Mouse (Mus musculus) left cerebral cortex, postnatal 25 days (tissue): ENCODE results near the gene Csk. TPM values are rescaled to one million over a fixed set of nuclear protein-coding genes. Genes with fewer than 3 reads are reported as not detected.
A peak's percentile ranks its signal among the peaks of the same experiment; 100 is the strongest.

ENCODE experiments used
- DNase-seq, 2 experiments: peaks; one replicate each; pipeline ENCODE4 v3.0.0; 2022; ENCODE audit warnings: low spot score in 2 of 2, mixed read lengths in 1 of 2
- intact Hi-C: fragments of 180-260 bp; cut with DNase I; formaldehyde crosslinking; loops from one replicate; pipeline ENCODE4 v1.15.1; 2025
- total RNA-seq, 2 experiments: library from RNA; stranded (reverse); gene quantifications; 2 replicates each; pipeline ENCODE4 v1.2.3; 2021

Csk gene
- total RNA-seq, 2 experiments from 2014 or later, result 35.8 to 37.8 TPM

DNA sequence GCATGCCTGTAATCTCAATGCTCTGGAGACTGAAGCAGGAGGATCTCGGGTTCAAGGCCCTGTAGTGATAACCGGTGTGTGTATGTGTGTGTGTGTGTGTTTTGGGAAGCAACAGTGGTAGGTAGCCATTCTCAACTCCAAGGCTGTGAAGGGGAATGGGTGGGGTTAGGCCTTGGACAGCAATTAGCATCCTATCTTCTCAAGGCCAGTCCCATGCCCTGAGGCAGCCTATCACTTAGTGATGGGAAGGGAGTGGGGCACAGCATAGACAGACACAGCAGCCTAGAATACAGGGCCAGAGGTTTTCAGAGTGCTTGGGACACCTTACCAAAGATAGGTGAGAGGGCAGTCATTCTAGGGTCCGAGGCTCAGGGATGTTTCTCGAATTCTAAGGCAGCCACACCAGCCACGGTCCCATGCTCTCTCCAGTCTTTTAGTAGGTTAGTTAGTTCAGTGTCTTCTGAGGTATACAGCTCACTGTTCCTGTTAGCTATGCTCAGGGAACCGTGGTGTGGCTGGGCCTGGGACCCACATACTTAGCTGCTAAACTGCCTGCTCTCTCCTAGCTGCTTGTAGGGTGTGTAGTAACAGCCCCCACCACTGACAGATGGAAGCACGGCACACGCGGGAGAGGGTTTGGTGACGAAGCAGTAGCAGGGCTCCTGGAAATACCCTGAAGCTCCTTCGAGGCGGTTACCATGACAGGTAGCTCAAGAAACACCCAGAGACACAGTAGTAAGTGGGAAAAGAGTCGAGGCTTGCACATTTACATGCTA lies 11.5 kb downstream of the Csk start:
- peak in 1 of 2 experiments; percentile 58 for DNase-seq
- intact Hi-C loops, result no loop called here

DNA sequence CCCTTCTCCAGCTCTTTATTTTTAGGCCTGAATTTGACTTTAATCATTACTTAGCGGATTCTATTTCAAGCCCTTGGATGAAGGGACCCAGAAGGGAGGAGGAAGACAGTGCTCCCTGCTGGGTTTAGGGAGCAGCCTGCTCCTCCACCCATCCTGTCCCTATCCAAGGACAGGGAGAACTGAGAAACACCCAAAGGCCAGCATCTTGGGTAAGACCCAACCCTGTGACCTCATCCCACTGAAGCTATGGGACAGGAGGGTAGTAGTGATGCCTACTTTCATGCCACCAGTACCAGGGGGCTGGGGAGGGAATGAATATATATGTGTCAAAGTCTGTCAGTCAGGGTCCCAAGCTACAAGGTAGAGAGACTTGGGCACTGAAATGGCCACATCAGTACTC lies 12.4 kb downstream of the Csk start:
- intact Hi-C loops, result no loop called here
- DNase-seq, result no peak

DNA sequence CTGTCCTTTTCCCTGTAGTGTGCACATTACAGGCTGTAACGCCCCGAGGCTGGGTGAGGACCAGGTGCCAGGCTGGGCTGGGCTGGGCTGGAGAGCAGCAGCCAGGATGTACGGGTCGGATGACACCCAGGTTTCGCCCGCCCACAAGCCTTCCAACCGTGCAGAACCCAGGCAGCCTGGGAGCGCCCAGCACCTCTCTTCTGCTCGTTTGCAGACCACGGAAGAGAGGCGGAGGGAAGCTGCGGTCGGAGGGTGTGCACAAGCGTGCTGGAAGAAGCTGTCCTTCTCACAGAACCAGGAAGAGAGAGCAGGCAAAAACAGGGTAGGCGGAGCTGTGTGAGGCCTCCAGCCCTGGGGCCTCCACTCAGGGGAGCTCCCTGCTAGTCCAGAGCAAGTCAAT lies 13.0 kb downstream of the Csk start:
- DNase-seq, result peak; percentile 45 to 47
- intact Hi-C loops, result no loop called here

DNA sequence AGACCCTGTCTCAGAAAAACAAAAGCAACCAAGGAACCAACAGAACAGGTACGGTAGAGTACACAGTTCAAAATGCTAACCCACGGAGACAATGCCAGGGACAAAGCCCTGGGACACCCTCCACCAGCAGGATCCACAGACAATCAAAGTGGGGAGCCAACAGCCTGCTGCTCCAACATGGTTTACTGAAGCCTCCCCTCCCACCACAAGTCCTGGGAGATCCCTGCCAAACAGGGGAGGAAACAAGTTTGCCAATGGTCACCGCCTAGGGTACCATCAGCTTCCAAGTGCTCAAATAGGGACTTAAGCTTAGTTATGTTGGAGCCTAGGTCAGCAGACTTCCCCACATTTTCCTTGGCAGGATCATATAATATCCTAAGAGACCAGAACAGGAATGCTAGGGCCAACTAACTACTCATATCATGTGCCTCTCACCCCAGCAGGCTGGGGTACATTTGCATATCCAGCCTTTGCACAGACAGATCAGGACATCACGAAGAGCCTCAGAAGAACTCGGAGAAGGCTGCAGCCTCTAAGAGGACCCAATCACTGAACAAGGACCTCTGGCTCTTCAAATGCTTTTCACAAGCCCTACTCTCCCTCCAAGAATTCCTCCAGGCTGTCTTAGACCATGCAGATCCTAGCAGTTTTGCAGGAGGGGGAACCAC lies 13.6 kb downstream of the Csk start:
- DNase-seq, result no peak
- intact Hi-C loops, result no loop called here

DNA sequence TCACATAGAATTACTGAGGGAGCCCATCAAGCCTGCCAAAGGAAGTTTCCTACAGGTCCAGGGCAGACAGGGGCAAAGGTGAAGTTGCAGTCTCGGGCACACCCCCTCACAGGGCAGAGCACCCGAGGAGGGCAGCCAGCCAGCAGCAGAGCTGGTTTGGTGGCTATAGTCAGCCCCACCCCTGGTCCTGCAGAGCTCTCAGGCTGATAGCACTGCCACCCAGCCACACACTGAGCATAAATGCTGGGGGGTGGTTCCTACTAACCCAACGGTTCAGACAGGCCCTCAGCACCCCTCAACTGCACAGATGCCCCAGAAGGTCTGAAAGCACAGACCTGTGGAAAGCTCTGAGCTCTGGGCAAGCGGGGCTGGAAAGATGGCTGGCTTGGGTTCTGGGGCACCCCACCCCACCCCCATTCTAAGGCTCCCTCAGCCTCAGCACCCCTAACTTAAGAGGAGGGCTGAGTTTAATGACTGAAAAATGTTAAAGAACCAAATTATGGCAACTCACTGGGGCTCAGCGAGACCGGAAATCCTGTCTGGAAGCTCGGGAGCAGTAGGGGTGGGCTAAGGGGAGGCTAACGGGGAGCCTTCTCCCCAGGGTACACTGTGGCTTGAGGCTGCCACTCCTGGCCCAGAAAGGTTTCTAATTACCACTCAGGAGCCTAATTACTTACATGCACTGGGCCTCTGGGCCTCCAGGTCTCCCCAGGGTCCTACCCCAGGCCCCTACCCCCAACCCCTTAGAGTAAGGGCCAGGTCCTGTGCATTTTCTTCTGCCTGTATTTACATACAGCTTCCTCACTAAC lies 14.6 kb downstream of the Csk start:
- intact Hi-C loops, result no loop called here
- DNase-seq, result no peak

DNA sequence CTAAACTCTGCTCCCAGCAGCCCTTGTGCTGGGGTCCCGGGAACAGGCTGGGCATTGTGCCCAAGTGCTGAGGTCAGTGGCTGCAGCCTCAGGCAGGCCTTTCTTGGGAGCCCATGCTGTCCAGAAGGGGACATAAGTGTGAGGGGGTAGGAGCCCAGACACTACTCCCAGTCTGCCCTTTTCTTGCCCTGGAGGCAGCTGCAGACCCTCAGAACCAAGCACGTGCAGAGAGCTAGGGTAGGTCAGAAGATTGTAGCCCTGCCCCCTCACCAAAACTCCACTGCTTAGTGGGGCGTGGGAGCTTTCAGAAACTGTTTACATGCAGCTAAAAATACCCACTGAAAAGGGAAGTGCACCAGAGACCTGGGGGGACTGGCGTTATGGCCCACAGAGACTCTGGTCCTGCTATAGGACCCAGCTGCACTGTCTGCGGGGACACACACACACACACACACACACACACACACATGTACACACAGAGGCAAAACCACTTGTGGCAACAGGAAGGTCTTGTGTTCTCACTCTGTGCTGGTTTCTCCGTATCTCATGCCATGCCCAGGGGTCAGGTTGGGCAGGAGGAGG lies 15.6 kb downstream of the Csk start:
- peak; percentile 46 to 47 for DNase-seq
- intact Hi-C loops, result no loop called here

DNA sequence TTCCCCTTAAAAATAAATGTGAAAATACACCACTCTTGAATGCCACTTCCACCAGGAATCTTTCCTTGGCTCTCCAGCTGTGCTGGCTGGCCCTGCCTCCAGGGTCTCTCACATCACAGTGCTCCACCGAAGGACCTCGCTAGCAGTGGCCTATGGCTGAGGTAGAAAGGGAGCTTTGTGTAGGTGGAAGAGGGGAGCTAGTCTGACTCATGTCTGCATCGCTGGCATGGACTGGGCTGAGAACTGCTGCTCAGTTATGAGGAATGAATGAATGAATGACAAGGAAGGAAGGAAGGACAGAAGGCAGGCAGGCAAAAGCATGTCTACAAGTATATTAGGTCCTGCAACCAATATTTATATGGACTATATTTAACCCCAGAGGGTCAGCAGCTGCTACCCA lies 16.2 kb downstream of the Csk start:
- intact Hi-C loops, result no loop called here
- no peak for DNase-seq

DNA sequence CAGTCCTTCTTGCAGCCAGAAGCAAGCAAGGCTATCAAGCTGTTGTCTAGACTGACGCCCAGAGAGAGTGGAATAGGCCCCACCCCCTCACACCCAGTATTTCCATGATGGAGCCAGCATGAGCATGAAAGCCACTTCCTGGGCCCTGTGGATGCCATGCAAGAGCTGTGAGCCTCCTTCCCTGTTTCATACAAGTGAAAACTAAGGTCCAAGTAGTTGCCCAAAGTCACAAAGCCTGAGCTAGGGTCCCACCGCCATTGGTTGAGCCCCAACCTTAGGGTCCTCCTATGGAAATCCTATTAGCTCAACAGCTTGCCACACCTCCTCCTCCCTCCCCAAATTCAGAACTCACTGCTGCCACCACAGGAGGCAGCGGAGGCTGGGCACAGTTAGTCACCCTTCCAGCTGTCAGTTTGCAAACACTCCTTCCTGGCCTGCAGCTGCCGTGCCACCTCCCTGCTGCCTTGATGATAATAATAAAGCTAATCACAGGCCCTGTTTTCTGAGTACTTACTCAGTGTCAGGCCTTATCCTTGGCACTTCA lies 19.9 kb downstream of the Csk start:
- peak; percentile 43 to 69 for DNase-seq
- intact Hi-C loops, result no loop called here

DNA sequence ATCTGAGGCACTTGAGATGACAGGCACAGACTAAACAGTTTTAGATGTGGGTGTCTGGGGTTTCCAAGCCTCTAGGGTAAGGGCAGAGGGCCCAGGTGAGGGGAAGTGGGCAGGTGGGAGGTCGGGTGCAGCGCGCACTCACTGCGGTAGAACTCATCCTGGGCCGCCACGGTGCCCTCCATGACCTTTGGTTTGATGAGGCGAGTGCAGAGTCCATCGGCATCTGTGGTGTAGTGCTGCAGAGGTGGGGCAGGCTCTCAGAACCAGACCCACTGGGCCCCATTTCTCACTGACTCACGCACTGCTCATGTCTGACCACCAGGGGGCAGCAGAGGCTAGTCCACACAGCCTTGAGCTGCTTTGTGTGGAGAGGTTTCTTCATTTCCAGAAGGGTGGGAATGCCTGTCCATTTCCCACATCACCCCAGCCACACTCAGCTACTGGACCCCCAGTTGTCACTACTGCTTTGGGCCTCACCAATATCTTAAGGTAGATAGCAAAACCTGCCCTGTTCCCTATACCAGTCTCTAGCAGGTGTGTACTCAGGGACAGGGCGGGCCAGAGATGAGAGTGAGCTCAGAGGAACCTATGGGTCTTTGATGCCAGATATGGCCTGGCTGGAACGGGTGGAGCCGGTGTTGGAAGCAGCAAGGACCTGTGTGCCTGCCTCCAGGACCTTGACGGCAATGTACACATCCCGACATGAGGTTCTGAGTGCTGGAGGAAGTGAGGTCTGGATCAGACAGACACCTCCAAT lies 24.1 kb downstream of the Csk start:
- intact Hi-C loops, result loop anchor here (1.0 to 2.0 kb wide), 2 partner anchors 16 to 26 kb away; no protein-coding TSS in a partner anchor
- DNase-seq, result peak; percentile 71

DNA sequence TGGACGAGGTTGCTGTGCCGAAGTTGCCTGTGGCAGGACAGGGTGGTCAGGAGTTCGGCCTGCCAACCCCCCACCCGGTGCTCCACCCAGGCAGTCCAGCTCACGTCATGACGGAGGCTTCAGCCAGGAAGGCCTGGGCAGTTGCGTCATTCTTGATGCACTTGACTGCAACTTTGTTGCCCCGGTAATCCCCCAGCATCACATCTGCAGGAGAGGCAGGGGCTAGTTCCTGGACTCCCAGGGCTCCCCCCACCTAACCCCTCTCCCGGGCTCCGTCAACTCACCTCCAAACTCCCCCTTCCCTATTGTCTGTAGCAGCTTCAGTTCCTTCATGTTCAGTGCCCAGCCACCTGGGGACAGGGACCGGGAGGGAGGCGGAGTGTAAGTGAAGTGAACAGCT lies 24.7 kb downstream of the Csk start:
- DNase-seq, result no peak
- intact Hi-C loops, result loop anchor here (1.0 to 2.0 kb wide), 2 partner anchors 16 to 27 kb away; no protein-coding TSS in a partner anchor

DNA sequence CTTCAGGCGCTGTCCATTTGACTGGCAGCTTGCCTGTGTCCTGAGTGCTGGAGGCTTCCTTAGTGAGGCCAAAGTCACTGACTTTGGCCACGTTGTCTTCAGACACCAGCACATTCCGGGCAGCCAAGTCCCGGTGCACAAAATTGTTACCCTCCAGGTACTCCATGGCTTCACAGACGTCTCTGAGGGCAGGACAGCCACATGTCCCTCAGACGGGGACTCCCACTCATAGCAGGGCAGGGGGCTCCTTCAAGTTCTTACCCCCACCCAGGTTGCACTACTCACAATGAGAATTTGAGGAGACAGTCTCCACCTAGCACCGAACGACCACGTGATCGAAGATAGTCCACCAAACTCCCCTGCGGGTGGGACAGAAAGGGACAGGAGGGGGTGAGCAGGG lies 25.5 kb downstream of the Csk start:
- DNase-seq, result no peak
- intact Hi-C loops, result loop anchor here (2.0 kb wide), 1 partner anchor 17 kb away; no protein-coding TSS in a partner anchor

DNA sequence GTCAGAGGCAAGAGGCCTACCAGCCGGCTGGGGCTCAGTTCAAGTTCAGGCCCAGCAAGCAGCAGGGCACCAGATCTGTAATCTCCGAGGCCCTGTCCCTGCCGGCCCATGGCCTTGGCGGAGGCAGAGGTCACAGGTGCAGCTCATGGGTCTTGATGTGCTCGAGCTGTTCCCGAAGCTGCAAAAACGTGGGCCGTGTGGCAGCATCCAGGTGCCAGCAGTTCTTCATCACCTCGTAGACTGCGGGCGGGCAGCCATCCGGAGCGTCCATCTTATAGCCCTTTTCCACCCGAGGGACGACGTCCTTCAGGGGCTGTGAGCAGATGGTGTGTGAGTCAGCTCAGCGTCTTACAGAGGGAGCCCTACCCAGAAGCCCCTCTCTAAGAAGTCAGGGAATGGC lies 26.2 kb downstream of the Csk start:
- intact Hi-C loops, result no loop called here
- no peak for DNase-seq

DNA sequence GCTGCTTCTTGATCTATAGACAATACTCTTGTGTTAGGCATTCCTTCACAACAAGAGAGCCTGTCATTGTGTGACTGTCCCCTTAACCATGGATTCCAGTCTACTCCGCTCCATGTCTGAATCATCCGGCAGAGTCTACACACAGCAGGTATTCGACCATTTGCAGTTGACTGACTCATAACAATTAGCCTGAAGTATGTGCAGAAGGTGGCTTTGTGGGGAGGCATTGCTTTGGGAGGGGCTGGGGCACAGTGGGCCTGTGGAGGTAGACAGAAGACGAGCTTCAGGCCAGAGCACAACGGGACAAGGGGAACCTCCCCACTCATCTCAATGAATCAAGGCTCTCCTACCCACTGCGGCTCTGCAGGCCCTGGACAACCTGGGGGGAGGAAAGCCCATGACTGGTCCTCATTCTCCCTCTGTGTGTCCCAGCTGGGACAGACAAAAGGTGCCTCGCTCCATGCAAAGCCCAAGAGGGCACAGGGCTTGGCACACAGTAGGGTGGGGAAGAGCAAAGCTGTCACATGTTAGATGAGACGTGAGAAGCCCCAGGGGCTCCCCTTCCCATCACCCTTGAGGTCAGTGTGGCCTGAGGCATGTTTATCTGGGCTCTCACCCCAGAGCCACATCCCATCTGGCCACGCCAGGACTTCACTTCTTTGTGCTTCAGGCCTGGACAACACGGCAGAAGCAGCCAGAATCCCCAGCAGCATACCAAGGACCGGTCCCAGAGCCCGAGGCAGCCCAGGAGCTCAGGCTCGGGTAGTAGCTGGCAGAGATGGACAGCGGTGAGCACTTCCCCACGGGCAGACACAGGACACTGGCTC lies 27.5 kb downstream of the Csk start:
- intact Hi-C loops, result no loop called here
- DNase-seq, result no peak

DNA sequence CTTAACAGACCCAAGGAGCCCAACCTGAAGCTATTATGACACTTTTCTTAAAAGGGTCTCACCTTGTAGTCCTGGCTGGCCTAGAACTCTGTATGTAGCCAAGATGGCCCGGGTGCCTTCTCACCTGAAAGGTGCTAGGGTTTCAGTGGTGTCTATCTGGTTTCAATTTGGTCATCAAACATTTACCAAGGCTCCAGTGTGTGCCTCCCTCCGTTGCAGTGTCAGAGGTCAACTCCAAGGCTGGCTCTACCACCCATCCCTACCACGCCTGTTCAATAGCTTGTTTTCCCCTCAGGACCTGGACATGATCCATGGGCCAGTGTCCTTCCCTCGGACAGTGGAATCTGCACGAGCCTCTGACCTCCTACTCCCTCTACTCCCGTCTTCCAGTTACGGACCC lies 29.1 kb downstream of the Csk start:
- no peak for DNase-seq
- intact Hi-C loops, result no loop called here

DNA sequence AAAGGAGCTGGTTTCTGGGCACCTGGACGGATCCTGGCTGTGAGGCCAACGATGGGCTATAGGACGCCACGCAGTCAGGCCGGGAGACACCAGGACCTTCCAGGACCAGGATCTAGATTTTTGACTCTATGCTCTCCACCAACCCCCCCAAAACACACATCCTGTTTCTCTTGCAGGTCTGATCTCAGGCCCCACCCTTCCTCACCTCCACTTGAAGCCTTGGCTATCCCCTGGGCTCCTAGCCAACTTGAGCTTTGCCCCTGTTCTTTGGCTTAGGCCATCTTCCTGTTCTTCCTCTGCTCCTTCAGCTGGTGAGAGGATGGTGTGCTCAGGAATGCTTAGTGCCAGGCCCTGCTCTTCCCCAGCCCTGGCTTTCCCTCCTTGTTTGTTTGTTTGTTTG lies 32.8 kb downstream of the Csk start, which contains the start of gene Lman1l:
Gene Lman1l, minus strand, starts transcription at position 101 of the 400 bp plus-strand sequence.
- intact Hi-C loops, result no loop called here
- DNase-seq, result no peak

DNA sequence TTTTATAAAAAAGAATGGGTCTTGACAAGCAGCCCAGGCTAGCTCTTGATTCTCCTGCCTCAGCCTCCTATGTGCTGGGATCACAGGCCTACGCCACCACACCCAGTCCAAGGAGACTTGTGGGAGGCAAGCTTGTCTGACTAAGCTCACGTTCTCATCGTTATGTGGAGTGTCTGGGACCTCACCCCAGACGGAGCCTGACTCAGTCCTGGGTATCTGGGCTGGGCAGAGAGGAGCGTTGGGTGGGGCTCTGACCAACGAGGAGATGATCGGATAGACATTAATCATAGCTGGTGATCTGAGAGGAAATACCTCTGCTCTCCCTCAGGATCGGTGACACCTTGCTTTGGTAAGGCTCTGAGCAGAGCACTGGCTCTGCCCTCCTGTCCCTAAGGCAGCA lies 34.6 kb downstream of the Csk start:
- intact Hi-C loops, result no loop called here
- DNase-seq, result no peak

DNA sequence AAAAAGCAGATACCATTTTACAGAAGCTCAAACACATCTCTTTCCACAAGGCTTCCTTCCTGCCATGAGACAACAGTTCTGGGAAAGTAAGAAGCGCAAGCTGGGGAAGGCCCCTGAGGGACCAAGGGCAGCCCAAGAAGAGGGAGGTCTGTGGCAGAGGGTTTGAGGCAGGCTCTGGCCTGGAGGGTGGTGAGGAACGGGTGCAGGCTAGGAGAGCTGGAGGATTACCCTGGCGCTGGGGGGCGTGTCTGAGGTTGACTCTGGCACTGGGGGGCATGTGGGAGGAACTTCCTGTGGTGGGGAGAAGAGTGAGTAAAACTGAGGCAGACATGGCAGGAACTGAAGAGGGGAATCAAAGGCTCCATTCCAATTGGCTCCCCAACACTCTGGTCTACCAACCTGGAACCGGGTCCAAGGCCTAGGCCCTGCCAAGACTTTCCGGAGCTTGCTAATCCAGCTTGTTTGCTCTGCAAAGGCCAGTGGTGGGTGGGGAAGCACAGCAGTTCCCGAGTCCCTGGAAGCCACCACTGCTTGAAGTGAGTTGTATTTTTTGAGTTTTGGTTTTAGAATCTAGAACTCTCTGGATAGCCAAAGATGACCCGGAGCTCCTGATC lies 35.8 kb downstream of the Csk start:
- intact Hi-C loops, result no loop called here
- DNase-seq, result no peak

DNA sequence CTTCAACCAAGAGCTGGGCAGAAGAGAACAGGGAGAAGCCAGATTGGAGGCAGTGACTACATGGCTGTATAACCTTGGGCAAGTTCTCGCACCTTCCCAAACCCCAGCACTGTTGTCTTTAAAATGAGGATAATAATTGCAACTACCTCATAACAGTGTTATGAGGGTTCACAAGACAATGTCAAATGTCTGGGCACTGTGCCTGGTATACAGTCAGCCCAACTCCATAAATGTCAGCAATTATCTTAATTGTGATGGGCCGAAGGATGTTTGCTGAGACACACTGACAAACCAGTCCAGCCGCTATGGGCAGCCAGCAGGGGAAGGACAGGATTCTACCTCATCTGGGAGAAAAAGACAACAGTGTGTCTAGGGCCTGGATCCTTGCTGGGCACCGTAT lies 38.6 kb downstream of the Csk start:
- DNase-seq, result no peak
- intact Hi-C loops, result no loop called here
